Mouse (Mus musculus): ENCODE data around the gene Celf2. TPM values are rescaled to one million over a fixed set of nuclear protein-coding genes. Genes with fewer than 3 reads are reported as not detected.

Gene Celf2
- polyA plus RNA-seq, 1 experiment from 2014 or later, result 13.9 TPM

DNA sequence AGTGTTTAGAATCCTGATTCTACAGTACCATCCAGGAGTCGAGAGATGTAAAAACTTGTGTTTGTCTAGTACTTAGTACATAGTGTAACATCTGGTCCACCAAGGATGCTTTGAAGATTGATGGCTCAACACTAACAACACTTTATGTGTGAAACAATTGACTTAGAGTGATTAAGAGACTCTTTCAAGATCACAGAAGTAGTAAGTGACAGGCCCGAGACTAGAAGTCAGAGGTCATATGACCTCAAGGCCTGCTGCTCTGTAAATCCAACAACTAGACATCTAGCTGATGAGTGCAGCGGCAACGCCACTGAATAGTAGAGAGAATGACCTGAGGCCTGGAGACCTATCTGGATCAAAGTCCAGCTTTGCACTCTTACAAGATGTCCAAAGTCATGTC lies 523.7 kb downstream of the Celf2 start:
- Histone ChIP-seq H3K4me2 (ENCODE audit: low read length) (no peak overlapping the region), H3K36me3 (ENCODE audit: insufficient read depth, low read length) (no peaks in the 10 kb centered on the region), H3K27ac (no peak overlapping the region), H3K27me3 (ENCODE audit: insufficient read depth, low read length) (no peaks in the 10 kb centered on the region), H3K9ac (ENCODE audit: low read depth, low read length) (no peak overlapping the region), H3K4me1 (replicated peaks; ENCODE audit: insufficient read depth, low read length) (no peaks in the 10 kb centered on the region), H3K9me3 (replicated peaks; ENCODE audit: low read length) (no peaks in the 10 kb centered on the region), H3K4me3 (replicated peaks; ENCODE audit: low read depth, low read length) (no peak overlapping the region)
- DNase-seq (ENCODE audit: low spot score) (no peak), ATAC-seq (replicated peaks; ENCODE audit: low FRiP score, low read depth) (no peak)
- TF ChIP-seq CTCF (IDR thresholded peaks at IDR 0.05; ENCODE audit: low read depth), result no peak
- WGBS, result 37% methylated on average over 4 of the region's 4 CpGs

DNA sequence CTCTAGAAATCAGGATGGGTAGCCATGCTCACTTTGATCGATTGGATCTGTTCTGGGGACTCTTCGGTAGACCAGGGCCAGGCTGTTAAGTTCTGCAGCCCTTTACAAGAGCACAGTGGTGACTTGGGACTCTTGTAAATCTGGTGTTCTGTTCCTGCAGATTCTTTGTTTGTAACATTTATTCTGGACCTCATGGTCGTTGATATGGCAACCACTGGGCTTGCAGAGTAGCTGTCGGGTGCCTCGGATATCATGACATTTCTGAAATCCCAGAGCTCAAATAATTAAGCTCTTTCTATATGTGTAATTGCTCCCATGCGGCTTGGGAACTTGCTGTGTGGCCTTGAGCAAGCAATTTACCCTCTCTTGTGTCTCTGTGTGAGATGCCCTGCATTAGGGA lies 525.5 kb downstream of the Celf2 start:
- H3K27ac ChIP-seq, result no peak overlapping the region
- WGBS, result 81% methylated on average over 6 of the region's 6 CpGs
- no peaks in the 10 kb centered on the region for H3K9me3 ChIP-seq (replicated peaks; ENCODE audit: low read length)
- H3K4me3 ChIP-seq (replicated peaks; ENCODE audit: low read depth, low read length), result no peak overlapping the region
- no peaks in the 10 kb centered on the region for H3K36me3 ChIP-seq (ENCODE audit: insufficient read depth, low read length)
- H3K4me1 ChIP-seq (replicated peaks; ENCODE audit: insufficient read depth, low read length), result no peaks in the 10 kb centered on the region
- H3K9ac ChIP-seq (ENCODE audit: low read depth, low read length), result no peak overlapping the region
- no peaks in the 10 kb centered on the region for H3K27me3 ChIP-seq (ENCODE audit: insufficient read depth, low read length)
- ATAC-seq (replicated peaks; ENCODE audit: low FRiP score, low read depth) (no peak), DNase-seq (ENCODE audit: low spot score) (no peak)
- TF ChIP-seq CTCF (IDR thresholded peaks at IDR 0.05; ENCODE audit: low read depth), result no peak
- H3K4me2 ChIP-seq (ENCODE audit: low read length), result no peak overlapping the region

GRCm38 (mm10) chr2:6976300-6976699 lies 533.1 kb downstream of the Celf2 start:
- DNase-seq (ENCODE audit: low spot score) (no peak), ATAC-seq (replicated peaks; ENCODE audit: low FRiP score, low read depth) (no peak)
- no peaks in the 10 kb centered on the region for H3K36me3 ChIP-seq (ENCODE audit: insufficient read depth, low read length)
- whole genome bisulfite sequencing, result 93% methylated on average over 2 of the region's 2 CpGs
- H3K4me2 ChIP-seq (ENCODE audit: low read length), result no peak overlapping the region
- no peaks in the 10 kb centered on the region for H3K27me3 ChIP-seq (ENCODE audit: insufficient read depth, low read length)
- H3K4me1 ChIP-seq (replicated peaks; ENCODE audit: insufficient read depth, low read length), result no peaks in the 10 kb centered on the region
- no peak overlapping the region for H3K4me3 ChIP-seq (replicated peaks; ENCODE audit: low read depth, low read length)
- H3K9me3 ChIP-seq (replicated peaks; ENCODE audit: low read length), result no peaks in the 10 kb centered on the region
- no peak overlapping the region for H3K9ac ChIP-seq (ENCODE audit: low read depth, low read length)
- no peak for TF ChIP-seq CTCF (IDR thresholded peaks at IDR 0.05; ENCODE audit: low read depth)
- no peak overlapping the region for H3K27ac ChIP-seq

- ATAC-seq (replicated peaks; ENCODE audit: low FRiP score, low read depth) (no peak), DNase-seq (ENCODE audit: low spot score) (no peak)
- H3K4me2 ChIP-seq (ENCODE audit: low read length), result no peak overlapping the region
- no peaks in the 10 kb centered on the region for H3K36me3 ChIP-seq (ENCODE audit: insufficient read depth, low read length)
- no peaks in the 10 kb centered on the region for H3K27me3 ChIP-seq (ENCODE audit: insufficient read depth, low read length)
- H3K9ac ChIP-seq (ENCODE audit: low read depth, low read length), result no peak overlapping the region
- H3K27ac ChIP-seq, result no peak overlapping the region
- H3K4me3 ChIP-seq (replicated peaks; ENCODE audit: low read depth, low read length), result no peak overlapping the region
- H3K9me3 ChIP-seq (replicated peaks; ENCODE audit: low read length), result no peaks in the 10 kb centered on the region
- H3K4me1 ChIP-seq (replicated peaks; ENCODE audit: insufficient read depth, low read length), result no peaks in the 10 kb centered on the region
- WGBS, result 87% methylated on average over 6 of the region's 6 CpGs
- TF ChIP-seq CTCF (IDR thresholded peaks at IDR 0.05; ENCODE audit: low read depth), result no peak
Observed at GRCm38 (mm10) chr2:6969228-6969627, 540.1 kb downstream of the Celf2 start.

DNA sequence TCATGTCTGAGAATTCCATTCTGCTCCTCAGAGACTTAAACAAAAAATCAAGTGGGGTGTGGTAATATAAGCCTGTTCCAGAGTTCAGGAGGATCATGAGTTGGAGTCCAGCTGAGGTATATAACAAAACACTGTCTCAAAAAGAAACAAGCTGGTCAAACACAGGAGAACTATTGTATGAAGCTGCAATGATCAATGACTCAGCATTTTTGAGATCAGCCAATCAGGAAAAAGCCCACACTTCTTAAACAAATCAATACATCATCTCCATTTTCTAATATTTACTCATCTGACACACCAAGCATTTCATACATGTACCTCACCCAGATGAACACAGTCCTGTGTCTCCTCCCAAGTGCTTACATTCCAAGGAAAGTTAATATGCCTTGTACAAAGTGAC lies 544.1 kb downstream of the Celf2 start:
- DNase-seq (ENCODE audit: low spot score) (peak; percentile 9), ATAC-seq (replicated peaks; ENCODE audit: low FRiP score, low read depth) (no peak)
- no peaks in the 10 kb centered on the region for H3K9me3 ChIP-seq (replicated peaks; ENCODE audit: low read length)
- no peak for TF ChIP-seq CTCF (IDR thresholded peaks at IDR 0.05; ENCODE audit: low read depth)
- no peaks in the 10 kb centered on the region for H3K4me1 ChIP-seq (replicated peaks; ENCODE audit: insufficient read depth, low read length)
- no peaks in the 10 kb centered on the region for H3K27me3 ChIP-seq (ENCODE audit: insufficient read depth, low read length)
- no peak overlapping the region for H3K27ac ChIP-seq
- no peak overlapping the region for H3K9ac ChIP-seq (ENCODE audit: low read depth, low read length)
- no peak overlapping the region for H3K4me2 ChIP-seq (ENCODE audit: low read length)
- no peak overlapping the region for H3K4me3 ChIP-seq (replicated peaks; ENCODE audit: low read depth, low read length)
- H3K36me3 ChIP-seq (ENCODE audit: insufficient read depth, low read length), result no peaks in the 10 kb centered on the region

DNA sequence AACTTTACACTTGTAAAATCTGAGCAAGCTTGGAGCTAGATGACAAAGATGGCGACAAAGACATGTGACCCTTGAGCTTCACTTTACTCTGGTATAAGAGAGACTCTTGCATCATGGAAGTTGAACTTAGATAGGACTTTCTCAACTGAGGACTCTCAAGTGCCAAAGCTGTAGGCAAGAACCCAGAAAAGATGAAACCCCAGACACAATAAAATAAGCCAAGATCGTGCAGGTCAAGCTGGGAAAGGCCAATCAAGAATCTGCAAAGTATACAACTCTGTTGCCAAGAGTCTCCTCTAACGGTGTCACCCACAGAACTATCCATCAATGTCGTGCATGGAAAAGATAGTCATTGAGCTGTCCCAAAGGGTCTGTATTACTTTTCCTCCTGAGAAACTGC lies 558.7 kb downstream of the Celf2 start:
- Histone ChIP-seq H3K9ac (ENCODE audit: low read depth, low read length) (no peak overlapping the region), H3K27ac (no peak overlapping the region), H3K4me1 (replicated peaks; ENCODE audit: insufficient read depth, low read length) (no peaks in the 10 kb centered on the region), H3K27me3 (ENCODE audit: insufficient read depth, low read length) (no peaks in the 10 kb centered on the region), H3K4me3 (replicated peaks; ENCODE audit: low read depth, low read length) (no peak overlapping the region), H3K4me2 (ENCODE audit: low read length) (no peak overlapping the region), H3K36me3 (ENCODE audit: insufficient read depth, low read length) (no peaks in the 10 kb centered on the region), H3K9me3 (replicated peaks; ENCODE audit: low read length) (no peaks in the 10 kb centered on the region)
- TF ChIP-seq CTCF (IDR thresholded peaks at IDR 0.05; ENCODE audit: low read depth), result no peak
- ATAC-seq (replicated peaks; ENCODE audit: low FRiP score, low read depth), result no peak
- DNase-seq (ENCODE audit: low spot score), result no peak
- 62% methylated on average over 4 of the region's 4 CpGs for WGBS

DNA sequence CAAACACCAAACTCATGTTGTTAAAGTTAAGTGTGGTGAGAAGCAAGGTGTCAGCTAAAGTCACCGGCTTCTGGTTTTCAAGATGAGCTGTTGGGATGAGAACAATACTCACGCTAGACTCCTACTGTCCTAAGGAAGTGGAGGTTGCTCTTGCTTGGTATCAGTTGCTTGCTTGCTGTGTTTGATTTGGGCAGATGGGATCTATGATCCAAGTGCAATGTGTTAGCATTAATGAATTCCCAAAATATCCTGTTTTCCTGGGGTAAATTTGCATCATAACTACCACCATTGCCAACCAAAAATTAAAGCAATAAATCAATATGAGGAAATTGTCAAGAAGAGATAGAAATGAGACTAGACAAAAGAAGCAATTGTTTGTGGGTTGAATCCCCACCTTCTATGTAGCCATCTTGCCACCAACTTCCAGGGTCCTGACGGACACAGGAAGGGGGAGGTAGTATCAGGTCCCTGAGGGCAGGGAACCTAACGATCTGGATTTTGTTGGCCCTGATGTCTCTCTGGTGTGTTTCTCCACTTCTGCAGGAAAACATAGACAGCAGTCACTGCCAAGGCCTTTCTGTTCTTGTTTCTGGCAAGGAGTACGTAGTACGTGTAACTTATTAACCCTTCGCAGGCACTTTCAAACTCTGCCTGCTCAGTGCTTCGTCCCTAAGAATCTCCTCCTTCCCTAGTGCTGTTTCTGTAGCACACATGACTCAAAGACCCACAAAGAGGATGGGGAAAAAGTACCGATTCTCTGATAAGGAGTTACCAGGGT lies 563.5 kb downstream of the Celf2 start:
- no peak overlapping the region for H3K4me3 ChIP-seq (replicated peaks; ENCODE audit: low read depth, low read length)
- no peaks in the 10 kb centered on the region for H3K4me1 ChIP-seq (replicated peaks; ENCODE audit: insufficient read depth, low read length)
- no peaks in the 10 kb centered on the region for H3K36me3 ChIP-seq (ENCODE audit: insufficient read depth, low read length)
- no peak for TF ChIP-seq CTCF (IDR thresholded peaks at IDR 0.05; ENCODE audit: low read depth)
- no peaks in the 10 kb centered on the region for H3K9me3 ChIP-seq (replicated peaks; ENCODE audit: low read length)
- H3K4me2 ChIP-seq (ENCODE audit: low read length), result no peak overlapping the region
- 77% methylated on average over 9 of the region's 9 CpGs for WGBS
- no peak overlapping the region for H3K9ac ChIP-seq (ENCODE audit: low read depth, low read length)
- no peaks in the 10 kb centered on the region for H3K27me3 ChIP-seq (ENCODE audit: insufficient read depth, low read length)
- DNase-seq (ENCODE audit: low spot score) (no peak), ATAC-seq (replicated peaks; ENCODE audit: low FRiP score, low read depth) (no peak)
- no peak overlapping the region for H3K27ac ChIP-seq

Measured in kidney, postnatal 0 days (tissue).